Mouse (Mus musculus) cerebellum, adult 18-20 months (tissue): ENCODE results near the gene Neurod1.

Source experiments
- DNase-seq, 2 experiments: peaks; one replicate each; pipeline ENCODE4 v3.0.0; 2021

The Neurod1 gene

GRCm38 (mm10) chr2:79443401-79443800 is 13.2 kb downstream of the Neurod1 start:
- DNase-seq: peak; percentile 82 to 87

GRCm38 (mm10) chr2:79442906-79443305 is 13.6 kb downstream of the Neurod1 start:
- DNase-seq: peak; percentile 85 to 92

DNA sequence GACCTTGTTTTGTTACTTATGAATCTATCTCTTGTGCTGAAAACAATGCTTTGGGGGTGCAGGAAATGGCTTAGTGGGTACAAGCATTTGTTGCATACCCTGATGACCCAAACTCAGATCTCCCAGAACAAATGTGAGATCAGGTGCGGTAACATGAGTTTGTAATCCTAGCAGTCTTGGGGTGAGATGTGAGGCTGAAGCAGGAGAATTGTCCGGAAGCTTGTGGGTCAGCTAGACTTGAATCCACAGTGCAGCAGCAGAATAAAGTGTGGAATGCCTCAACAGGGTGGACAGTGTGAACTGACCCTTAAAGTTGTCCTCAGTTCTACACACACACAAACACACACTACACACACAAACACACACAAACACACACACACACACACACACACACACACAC is 14.3 kb downstream of the Neurod1 start:
- DNase-seq: no peak

- DNase-seq: no peak
These were observed 26.5 kb downstream of the Neurod1 start for GRCm38 (mm10) chr2:79430061-79430460.

DNA sequence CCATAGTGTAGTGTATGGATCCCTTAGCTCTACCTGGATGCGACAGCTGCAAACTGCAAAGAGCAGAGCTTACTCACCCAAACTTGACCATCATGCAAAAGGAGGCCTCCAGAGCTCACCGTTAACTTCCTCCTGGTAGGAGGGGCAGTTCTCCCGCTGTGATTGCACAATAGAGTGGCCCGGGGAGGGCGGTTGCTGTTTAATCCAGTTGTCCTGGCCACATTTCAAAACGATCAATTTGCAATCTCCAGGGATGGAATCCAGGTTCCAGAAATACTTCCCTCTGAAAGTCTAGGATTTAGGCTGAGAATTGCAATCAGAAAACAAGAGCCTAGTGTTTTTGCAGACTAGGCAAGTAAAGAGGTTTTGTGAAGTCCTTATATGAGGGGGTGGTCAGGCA is 26.9 kb downstream of the Neurod1 start:
- no peak for DNase-seq

DNA sequence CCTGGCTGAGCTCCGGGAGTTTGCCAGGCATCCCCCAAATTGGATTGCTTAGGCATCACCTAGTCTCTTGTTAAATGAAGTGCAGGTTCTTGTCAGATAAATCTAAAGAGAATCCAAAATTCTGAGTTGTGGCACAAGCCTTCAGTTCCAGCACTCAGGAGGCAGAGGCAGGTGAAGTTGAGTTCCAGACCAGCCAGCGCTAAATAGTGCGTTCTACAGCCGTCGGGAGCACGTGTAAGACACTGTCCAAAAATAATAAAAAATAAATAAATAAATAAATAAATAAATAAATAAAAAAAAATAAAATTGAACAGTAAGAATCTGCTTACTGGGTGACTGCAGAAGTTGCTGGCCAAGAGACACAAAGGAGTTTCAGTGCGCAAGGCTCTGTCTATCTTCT is 27.4 kb downstream of the Neurod1 start:
- no peak for DNase-seq

- peak; percentile 71 to 73 for DNase-seq
These were observed 27.9 kb downstream of the Neurod1 start for GRCm38 (mm10) chr2:79428569-79429104.

DNA sequence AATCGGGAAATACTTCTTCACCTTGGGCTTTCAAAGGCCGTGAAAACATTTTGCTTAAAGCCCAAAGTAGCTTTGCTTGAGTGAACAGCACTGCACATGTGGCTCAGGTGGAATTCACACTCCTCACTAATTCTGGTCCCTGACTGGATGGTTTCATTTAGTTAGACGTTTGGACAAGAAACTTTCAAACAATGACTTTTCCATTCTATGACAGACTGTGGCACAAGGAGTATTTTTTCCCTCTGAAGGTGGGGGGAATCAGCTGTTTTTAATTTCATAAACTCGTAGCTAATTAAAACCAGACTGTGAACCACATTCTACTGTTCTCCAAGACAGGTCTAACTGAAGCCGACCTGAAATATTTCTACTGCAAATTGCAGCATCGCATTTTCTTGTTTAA is 28.5 kb downstream of the Neurod1 start:
- DNase-seq: no peak

GRCm38 (mm10) chr2:79421696-79422095 is 34.9 kb downstream of the Neurod1 start:
- no peak for DNase-seq

GRCm38 (mm10) chr2:79414505-79414904 is 42.0 kb downstream of the Neurod1 start:
- peak; percentile 53 to 57 for DNase-seq

DNA sequence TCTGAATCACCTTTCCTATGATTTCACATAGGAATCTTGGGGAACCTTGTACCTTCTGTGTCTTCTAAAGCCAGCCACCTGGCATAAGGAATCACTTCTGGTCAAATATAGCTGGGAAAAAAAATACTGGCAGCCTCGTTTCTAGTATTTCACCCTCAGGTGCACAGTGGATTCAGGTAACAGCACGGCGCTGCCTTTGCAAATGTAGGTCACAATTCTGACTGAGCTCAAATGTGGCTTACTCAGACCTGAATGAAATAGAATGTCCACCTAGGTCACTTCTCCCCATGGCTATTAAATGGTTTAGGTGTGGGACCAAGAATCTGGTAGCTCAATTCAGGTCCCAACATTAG is 45.7 kb downstream of the Neurod1 start:
- DNase-seq: peak; percentile 66 to 70

DNA sequence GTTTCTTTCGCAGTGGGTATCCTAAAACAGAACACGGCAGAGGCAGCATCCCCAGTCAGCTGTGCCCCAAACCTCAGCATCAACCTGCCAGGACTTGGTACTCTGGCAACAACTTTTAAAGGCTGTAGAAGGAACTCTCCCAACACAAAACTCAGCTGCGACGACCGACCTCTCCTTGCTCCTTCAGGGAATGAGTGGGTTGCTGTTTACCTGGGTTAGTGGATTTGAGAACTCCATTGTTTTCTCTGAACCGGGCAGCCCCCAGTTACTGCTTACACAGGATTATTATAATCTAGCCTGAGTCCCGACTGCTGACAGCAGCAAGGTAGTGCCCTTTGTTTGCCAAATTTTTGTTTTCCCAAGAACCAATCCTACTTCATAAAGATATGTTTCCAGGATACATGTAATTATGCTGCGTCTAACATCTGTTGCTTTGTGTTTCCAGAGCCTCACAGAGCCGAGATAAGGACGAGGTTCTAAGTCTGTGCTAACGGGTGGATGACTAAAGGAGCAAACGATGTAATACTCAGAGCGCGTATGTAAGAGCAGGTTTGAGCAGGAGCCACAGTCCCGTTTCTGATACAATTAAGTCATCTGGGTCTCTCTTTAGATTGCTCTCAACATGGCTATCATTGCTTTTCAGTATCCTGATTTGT is 46.2 kb downstream of the Neurod1 start:
- DNase-seq: peak in 1 of 2 experiments; percentile 51

DNA sequence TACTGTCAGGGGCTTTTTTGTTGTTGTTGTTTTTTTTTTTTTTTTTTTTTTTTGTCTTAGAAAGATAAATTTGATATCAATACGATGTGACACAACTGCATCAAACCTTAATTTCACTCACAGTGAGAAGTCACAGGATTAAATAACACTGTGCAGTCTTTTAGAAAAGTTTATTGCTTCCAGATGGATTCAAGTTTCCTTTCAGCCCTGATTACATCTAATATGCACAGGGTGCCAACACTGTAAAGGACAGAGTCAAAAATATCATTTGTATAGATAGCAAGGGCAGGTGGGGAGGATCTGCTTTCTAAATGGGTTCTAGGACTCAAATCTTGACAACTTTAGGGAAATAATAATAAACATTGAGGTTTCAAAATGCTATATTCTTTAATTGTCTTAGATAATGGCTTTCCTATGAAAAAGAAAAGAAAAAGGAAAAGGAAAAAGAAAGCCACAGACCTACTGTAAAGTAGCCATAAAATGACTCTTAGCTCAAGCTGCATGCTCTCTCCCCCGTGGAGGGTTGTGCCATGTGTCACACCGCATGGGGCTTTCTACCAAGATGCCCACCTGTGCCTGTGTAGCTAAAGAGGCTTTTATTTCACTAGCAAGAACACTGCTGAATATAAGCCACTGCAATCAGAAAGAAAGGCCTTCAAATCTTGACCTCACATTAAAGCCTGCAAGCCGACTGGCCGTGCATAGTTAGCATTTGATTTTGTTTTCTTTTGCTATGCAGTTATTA is 50.7 kb downstream of the Neurod1 start:
- peak; percentile 82 to 88 for DNase-seq
